Mouse (Mus musculus) bone marrow macrophage, adult 2 months (primary cell): ENCODE results near the gene Dpagt1.

Experiments used
- CTCF ChIP-seq: IDR thresholded peaks from 2 replicates; pipeline ENCODE4 v1.5.1; 2012; ENCODE audit warnings: low read depth, mild to moderate bottlenecking, low read length, moderate library complexity
- POLR2A ChIP-seq: IDR thresholded peaks from 2 replicates; pipeline ENCODE4 v1.6.1; 2012; ENCODE audit warnings: mild to moderate bottlenecking, low read depth, low read length, borderline replicate concordance

DNA sequence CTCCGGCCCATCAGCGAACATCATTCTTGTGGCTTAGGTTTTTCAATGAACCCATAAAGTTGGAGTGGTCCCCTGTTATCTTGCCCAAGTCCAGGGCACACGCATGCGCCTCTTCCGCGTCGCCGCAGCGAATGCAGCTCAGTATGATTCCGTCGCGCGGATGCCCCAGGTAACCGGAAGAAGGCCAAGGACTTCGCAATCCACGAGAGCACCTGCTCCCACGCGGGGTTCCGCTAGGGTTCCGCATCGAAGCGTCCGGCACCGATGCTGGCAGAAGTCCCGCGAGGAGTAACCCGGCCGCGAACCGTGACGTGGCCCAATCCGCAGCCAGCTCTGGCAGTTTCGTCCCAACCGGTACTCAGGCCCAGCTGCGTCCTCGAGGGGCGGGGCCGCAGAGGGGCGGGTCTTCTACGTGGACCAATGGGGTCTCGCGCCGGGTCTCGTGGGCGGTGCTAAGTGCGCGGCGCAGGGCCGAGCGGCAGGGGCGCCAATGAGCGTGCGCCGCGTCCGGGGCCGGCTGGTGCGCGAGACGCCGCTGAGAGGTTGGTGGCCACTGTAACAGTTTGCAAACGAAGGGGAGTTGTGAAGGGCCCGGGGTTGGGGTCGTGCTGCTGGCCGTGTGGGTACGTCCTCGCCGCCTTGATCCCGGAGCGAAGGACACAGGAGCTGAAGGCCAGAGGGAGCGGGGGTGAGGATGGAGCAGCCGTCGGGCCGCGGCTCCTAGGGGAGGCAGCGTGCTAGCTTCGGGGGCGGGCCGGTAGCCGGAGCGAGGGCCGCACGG is 53.4 kb downstream of the Dpagt1 start, which contains the start of gene Hyou1:
- TF ChIP-seq POLR2A: no peak
- no peak for TF ChIP-seq CTCF
